Mouse (Mus musculus) left cerebral cortex, adult 11 months (tissue): Measurements from ENCODE around the gene Dpy19l1.

Experiments
- DNase-seq: peaks from one replicate; pipeline ENCODE4 v3.0.0; 2022; ENCODE audit warnings: low spot score

Gene Dpy19l1

DNA sequence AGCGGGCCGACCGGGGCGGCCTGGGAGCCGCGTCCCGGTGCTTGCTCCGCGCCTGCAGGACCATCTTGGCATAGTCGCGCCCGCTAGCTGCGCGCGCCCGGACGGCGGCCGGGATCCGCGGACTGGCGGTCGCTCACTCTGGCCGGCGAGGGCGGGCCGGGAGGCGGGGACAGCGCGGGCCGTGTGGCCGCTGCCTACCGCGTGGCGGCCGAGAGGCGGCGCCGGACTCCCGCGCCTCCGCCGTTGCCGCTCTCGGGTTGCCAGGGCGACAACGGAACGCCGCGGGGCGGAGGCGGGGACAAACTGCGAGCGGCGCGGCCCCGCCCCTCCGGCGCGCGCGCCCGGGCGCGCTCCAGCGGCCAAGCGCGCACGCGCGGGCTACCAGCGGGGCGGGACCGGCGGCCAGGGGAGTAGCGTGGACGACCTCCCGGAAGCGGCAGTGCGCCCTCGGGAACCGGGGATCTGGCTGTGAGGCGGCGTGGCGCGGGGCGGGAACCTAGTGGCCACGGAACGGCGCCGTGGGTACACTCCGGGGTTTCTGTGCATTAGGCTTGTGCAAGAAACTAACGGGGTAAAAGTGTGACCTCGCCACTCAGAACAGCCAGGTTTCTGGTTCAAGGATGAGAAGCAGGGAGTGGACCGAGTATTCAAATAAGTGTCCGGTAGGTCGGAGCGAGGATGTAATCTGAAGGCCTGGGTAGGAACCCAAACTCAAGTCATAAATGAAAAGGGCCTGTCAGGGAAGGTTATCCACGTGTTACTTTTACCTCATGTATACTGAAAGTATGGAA, at the start of gene Dpy19l1:
Gene Dpy19l1 (minus strand): TSS at position 74 of the 791 bp plus-strand sequence.
- peak; percentile 86 for DNase-seq

DNA sequence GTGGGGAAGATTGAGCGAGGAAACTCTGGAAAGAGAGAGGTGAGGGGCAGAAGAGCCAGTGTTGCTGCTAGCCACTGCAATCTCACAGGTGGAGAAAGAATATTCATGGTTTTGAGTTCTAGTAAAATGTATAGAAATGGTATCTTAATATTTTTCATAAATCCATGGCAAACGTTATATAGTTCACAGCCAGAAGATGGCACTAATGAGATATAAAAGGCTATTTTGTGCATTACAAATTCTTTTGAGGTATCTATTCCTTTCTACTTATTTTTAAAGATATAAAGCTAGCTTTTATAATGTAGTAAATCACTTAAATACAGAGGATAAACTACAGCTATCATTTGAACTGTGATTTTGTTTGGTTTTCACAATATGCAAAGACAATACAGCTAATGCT, 35.2 kb upstream of the Dpy19l1 start:
- DNase-seq: no peak

- peak; percentile 80 for DNase-seq
Observed at GRCm38 (mm10) chr9:24516575-24517139, 13.7 kb upstream of the Dpy19l1 start.

GRCm38 (mm10) chr9:24514078-24514469, 11.1 kb upstream of the Dpy19l1 start:
- no peak for DNase-seq

DNA sequence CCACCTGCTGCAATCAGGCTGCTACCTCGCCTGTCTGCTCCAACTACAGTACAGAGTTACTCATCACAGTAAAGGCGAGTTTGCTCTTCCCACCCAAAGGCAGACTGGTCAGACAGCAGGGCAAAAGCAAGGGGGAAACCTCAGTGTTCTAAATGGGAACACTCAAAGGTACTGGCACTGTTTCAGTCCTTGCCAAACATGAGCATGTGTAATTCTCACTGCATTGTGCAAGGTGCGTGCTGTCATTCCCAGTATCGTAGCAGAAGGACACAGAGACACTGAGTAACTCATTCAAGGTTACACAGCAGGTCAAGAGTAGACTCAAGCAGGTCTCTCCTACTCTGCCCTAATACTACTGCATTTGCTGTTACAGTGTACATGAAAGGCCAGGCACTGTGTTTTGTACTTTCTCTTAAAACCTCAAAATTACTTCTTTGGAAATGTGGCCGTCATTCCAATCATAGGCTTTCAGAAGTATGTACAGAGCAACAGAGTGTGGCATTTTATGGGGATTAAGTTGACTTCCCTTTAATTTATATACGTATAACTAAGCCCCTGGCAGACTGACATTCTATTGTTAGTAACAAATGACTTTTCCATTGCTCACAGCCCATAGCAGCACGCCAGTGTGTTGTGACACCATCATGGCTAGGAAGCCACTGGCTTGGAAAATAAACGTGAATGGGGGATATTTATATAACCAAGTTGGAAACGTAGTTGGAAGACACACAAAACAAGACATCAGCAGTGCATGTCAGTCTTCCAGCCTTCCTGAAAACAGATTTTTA, 10.5 kb upstream of the Dpy19l1 start:
- DNase-seq: no peak

DNA sequence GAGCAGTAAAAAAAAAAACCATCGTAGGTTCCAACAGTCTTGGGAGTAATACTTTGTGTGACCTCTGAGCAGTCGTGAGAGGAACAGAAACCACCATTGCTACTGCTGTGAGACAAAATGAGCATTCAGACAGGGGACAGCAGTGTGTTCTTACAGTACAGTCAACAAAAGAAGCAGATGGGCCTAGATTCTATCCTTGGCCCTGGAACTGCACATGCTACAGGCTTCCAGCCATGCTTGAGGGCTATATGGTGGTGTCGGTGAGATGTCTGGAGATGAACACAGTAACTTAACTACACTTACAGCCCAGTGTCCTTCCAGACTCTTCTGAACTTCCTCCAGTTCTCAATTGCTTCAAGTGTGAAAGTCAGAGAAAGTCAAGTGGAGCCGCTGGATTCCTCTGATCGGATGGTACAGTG, 9.2 kb upstream of the Dpy19l1 start:
- DNase-seq: no peak

- DNase-seq: no peak
Observed at GRCm38 (mm10) chr9:24511371-24512120, 8.6 kb upstream of the Dpy19l1 start.

- no peak for DNase-seq
Observed at GRCm38 (mm10) chr9:24508880-24509279, 5.9 kb upstream of the Dpy19l1 start.

DNA sequence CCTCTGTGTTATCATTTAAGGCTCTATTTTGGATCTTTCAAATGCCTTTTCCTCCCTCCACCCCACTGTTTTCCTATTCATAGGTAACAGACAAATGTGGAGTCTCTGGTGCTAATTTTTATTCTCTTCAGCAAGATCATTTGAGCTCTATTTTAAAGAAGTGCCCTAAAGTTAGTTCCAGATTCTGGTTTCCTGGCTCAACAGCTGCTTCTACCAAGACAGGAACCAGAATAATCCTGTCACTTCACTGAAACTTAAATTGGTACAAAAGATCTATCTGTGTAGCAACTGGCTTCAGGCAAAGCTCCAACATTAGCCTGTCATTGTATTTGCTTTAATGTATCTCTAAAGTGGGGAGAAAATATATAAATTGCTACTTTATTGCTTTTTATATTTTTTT, 3.6 kb upstream of the Dpy19l1 start:
- DNase-seq: no peak

GRCm38 (mm10) chr9:24505017-24505763, 2.2 kb upstream of the Dpy19l1 start:
- DNase-seq: no peak

GRCm38 (mm10) chr9:24504381-24504780, 1.4 kb upstream of the Dpy19l1 start:
- no peak for DNase-seq

- DNase-seq: no peak
Observed at GRCm38 (mm10) chr9:24503858-24504219, 899 bp upstream of the Dpy19l1 start.

GRCm38 (mm10) chr9:24502571-24503004, 352 bp downstream of the Dpy19l1 start:
- no peak for DNase-seq

DNA sequence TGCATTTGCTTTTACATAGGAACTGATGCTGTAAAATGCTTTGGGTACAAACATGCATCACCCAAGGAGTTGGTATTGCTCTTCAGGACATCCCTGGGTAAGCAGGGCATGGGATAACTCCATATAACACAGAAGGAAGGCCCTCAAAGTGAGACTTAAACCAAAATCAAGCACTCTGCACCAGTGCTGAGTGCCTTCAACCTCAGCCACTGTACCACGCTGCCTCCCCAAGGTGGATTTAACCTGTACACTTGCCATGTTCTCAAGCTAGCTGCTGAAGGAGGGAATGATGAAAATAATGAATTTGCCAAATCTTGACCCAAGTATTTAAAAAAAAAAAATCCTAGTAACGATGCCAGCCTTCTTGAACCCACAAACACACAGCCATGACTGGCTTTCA, 1.3 kb downstream of the Dpy19l1 start:
- no peak for DNase-seq

GRCm38 (mm10) chr9:24496226-24496625, 6.7 kb downstream of the Dpy19l1 start:
- no peak for DNase-seq

DNA sequence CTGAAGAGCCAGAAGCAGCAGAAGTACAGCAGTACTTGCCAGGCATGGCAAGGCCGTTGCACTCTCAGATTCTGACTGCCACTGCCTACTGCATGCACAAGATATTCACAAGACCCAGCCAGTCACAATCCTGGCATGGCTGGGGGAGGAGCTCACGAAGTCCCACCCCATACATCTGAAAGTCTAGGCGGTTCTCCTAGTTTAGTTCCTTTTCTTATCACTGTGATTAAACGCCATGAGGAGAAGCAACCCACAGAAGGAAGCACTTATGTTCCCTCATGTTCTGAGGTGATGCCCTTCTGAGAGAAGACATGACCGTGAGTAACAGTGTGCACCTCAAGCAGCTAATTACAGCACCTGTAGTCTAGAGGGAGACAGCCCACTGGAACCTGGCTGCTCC, 12.4 kb downstream of the Dpy19l1 start:
- DNase-seq: no peak

GRCm38 (mm10) chr9:24488425-24489104, 14.4 kb downstream of the Dpy19l1 start:
- DNase-seq: no peak

DNA sequence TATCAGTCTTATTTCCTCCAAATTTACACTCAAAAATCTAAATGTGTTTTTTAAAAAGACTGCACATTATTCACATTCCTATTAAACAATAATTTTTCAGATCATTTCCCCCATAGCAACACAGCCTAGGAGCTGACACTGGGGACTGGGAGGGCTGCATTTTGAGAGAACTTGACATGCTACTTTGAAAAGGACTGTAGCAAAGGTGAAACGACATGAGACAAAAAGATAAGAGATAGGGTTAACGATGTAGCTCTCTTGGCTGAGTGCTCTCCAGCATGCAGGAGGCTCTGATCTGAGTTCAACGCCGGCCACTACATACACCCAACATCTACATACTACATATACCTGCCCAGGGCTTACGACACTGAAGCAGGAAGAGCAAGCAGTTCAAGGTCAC, 20.6 kb downstream of the Dpy19l1 start:
- no peak for DNase-seq

- no peak for DNase-seq
Observed at GRCm38 (mm10) chr9:24477251-24477650, 25.7 kb downstream of the Dpy19l1 start.

- DNase-seq: no peak
Observed at GRCm38 (mm10) chr9:24473824-24474223, 29.1 kb downstream of the Dpy19l1 start.

- DNase-seq: no peak
Observed at GRCm38 (mm10) chr9:24472514-24472913, 30.4 kb downstream of the Dpy19l1 start.
